Mouse (Mus musculus): Measurements from ENCODE around the gene Morn4. TPM values are rescaled to one million over a fixed set of nuclear protein-coding genes. Genes with fewer than 3 reads are reported as not detected.

Morn4 gene
- polyA plus RNA-seq, 1 experiment = 32.3 TPM

DNA sequence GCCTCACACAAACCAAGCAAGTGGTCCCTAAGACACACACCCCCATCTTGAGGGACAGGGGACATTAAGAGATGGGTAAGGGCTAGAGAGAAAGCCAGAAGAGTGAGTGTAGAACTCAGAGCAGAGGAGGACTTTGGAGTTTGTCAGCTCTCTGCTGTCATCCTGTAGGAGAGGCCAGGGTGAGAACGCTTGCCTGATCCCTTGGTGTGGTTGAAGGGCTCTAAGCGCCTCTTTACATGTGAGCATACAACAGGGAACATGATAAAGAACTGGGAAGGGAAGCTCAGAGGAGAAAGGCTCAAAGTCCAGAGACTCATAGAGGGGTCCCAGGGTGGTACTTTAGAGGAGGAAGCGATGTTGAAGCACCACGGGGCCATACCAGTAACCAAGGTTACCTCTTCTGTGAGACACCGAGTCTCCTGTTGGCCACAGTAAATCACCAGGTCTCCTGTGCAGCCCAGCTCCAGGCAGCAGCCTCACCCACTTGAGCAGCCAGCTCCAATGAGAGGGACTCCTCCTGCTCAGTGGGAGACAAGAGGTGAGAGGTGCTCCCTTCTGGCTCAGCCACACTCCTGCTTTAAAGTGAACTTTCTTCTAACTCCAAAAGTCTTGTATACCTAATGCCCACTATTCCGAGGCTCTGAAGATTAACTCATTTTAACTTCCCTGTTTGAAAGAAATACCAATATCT lies 29.3 kb downstream of the Morn4 start:
- Histone ChIP-seq H3K27me3 (ENCODE audit: control insufficient read depth, insufficient read depth, insufficient read length) (peaks cover 13% of the 10 kb centered on the region), H3K36me3 (ENCODE audit: control insufficient read depth, insufficient read depth) (no peaks in the 10 kb centered on the region), H3K79me2 (ENCODE audit: control insufficient read depth, insufficient read depth) (no peaks in the 10 kb centered on the region), H3K4me3 (no peak overlapping the region), H3K4me2 (ENCODE audit: low read depth) (no peak overlapping the region), H3ac (ENCODE audit: control insufficient read depth, insufficient read length) (no peak overlapping the region)
- TF ChIP-seq REST (IDR thresholded peaks at IDR 0.05; ENCODE audit: insufficient read depth, insufficient read length) = no peak
- no peak for TF ChIP-seq CEBPB (IDR thresholded peaks at IDR 0.05; ENCODE audit: insufficient read depth, poor library complexity, severe bottlenecking)
- TF ChIP-seq MAX (IDR thresholded peaks at IDR 0.05; ENCODE audit: low read depth) = no peak
- no peak for TF ChIP-seq TCF12 (IDR thresholded peaks at IDR 0.05; ENCODE audit: insufficient read depth, poor library complexity, severe bottlenecking)
- no peak for TF ChIP-seq POLR2A (IDR thresholded peaks at IDR 0.05; ENCODE audit: insufficient read length, low read depth)

- no peak for TF ChIP-seq TCF3 (IDR thresholded peaks at IDR 0.05; ENCODE audit: insufficient read length, low read depth)
- TF ChIP-seq SRF (IDR thresholded peaks at IDR 0.05; ENCODE audit: control insufficient read depth, insufficient read length, low read depth) = no peak
- TF ChIP-seq MYOD1 (IDR thresholded peaks at IDR 0.05; ENCODE audit: control insufficient read depth in 1 of 3, insufficient read length in 2 of 3, low read depth in 2 of 3) = no peak
- TF ChIP-seq MAX (IDR thresholded peaks at IDR 0.05; ENCODE audit: low read depth) = no peak
- no peak for TF ChIP-seq CEBPB (IDR thresholded peaks at IDR 0.05; ENCODE audit: insufficient read depth, poor library complexity, severe bottlenecking)
- no peak for TF ChIP-seq REST (IDR thresholded peaks at IDR 0.05; ENCODE audit: insufficient read depth, insufficient read length)
- no peak for TF ChIP-seq POLR2AphosphoS2 (IDR thresholded peaks at IDR 0.05; ENCODE audit: insufficient read length, low read depth)
- TF ChIP-seq E2F4 (IDR thresholded peaks at IDR 0.05; ENCODE audit: insufficient read depth) = no peak
- TF ChIP-seq TCF12 (IDR thresholded peaks at IDR 0.05; ENCODE audit: insufficient read depth, poor library complexity, severe bottlenecking) = no peak
- TF ChIP-seq USF1 (IDR thresholded peaks at IDR 0.05; ENCODE audit: low read depth) = no peak
- no peak for TF ChIP-seq MYOG (IDR thresholded peaks at IDR 0.05; ENCODE audit: control insufficient read depth in 1 of 3, insufficient read depth in 1 of 3, insufficient read length in 2 of 3, low read depth in 2 of 3)
- TF ChIP-seq POLR2A (IDR thresholded peaks at IDR 0.05; ENCODE audit: insufficient read length, low read depth) = no peak
- H3K27me3 ChIP-seq (ENCODE audit: control insufficient read depth, insufficient read depth, insufficient read length) = peaks cover 7% of the 10 kb centered on the region
- H3ac ChIP-seq (ENCODE audit: control insufficient read depth, insufficient read length) = no peak overlapping the region
- no peak overlapping the region for H3K4me3 ChIP-seq
- H3K79me2 ChIP-seq (ENCODE audit: control insufficient read depth, insufficient read depth) = no peaks in the 10 kb centered on the region
- no peaks in the 10 kb centered on the region for H3K36me3 ChIP-seq (ENCODE audit: control insufficient read depth, insufficient read depth)
- H3K4me2 ChIP-seq (ENCODE audit: low read depth) = no peak overlapping the region
Measured at GRCm38 (mm10) chr19:42055881-42056280, 30.3 kb downstream of the Morn4 start.

- Histone ChIP-seq H3K79me2 (ENCODE audit: control insufficient read depth, insufficient read depth) (no peaks in the 10 kb centered on the region), H3K36me3 (ENCODE audit: control insufficient read depth, insufficient read depth) (no peaks in the 10 kb centered on the region), H3K27me3 (ENCODE audit: control insufficient read depth, insufficient read depth, insufficient read length) (no peaks in the 10 kb centered on the region), H3ac (ENCODE audit: control insufficient read depth, insufficient read length) (no peak overlapping the region), H3K4me2 (ENCODE audit: low read depth) (no peak overlapping the region), H3K4me3 (no peak overlapping the region)
- no peak for TF ChIP-seq POLR2A (IDR thresholded peaks at IDR 0.05; ENCODE audit: insufficient read length, low read depth)
- no peak for TF ChIP-seq TCF3 (IDR thresholded peaks at IDR 0.05; ENCODE audit: insufficient read length, low read depth)
- no peak for TF ChIP-seq REST (IDR thresholded peaks at IDR 0.05; ENCODE audit: insufficient read depth, insufficient read length)
- no peak for TF ChIP-seq POLR2AphosphoS2 (IDR thresholded peaks at IDR 0.05; ENCODE audit: insufficient read length, low read depth)
- TF ChIP-seq USF1 (IDR thresholded peaks at IDR 0.05; ENCODE audit: low read depth) = no peak
- no peak for TF ChIP-seq SRF (IDR thresholded peaks at IDR 0.05; ENCODE audit: control insufficient read depth, insufficient read length, low read depth)
- no peak for TF ChIP-seq TCF12 (IDR thresholded peaks at IDR 0.05; ENCODE audit: insufficient read depth, poor library complexity, severe bottlenecking)
- TF ChIP-seq MAX (IDR thresholded peaks at IDR 0.05; ENCODE audit: low read depth) = no peak
- TF ChIP-seq E2F4 (IDR thresholded peaks at IDR 0.05; ENCODE audit: insufficient read depth) = no peak
- no peak for TF ChIP-seq MYOG (IDR thresholded peaks at IDR 0.05; ENCODE audit: control insufficient read depth in 1 of 3, insufficient read depth in 1 of 3, insufficient read length in 2 of 3, low read depth in 2 of 3)
- TF ChIP-seq CEBPB (IDR thresholded peaks at IDR 0.05; ENCODE audit: insufficient read depth, poor library complexity, severe bottlenecking) = no peak
- TF ChIP-seq MYOD1 (IDR thresholded peaks at IDR 0.05; ENCODE audit: control insufficient read depth in 1 of 3, insufficient read length in 2 of 3, low read depth in 2 of 3) = no peak
Measured at GRCm38 (mm10) chr19:42054255-42054654, 31.9 kb downstream of the Morn4 start.

GRCm38 (mm10) chr19:42051948-42052347 lies 34.2 kb downstream of the Morn4 start, which contains the start of gene 4933411K16Rik:
Gene 4933411K16Rik, plus strand, starts transcription at chr19:42052248.
- H3K4me3 ChIP-seq = no peak within 1 kb of the TSS
- no peaks in the 10 kb centered on the region for H3K36me3 ChIP-seq (ENCODE audit: control insufficient read depth, insufficient read depth)
- H3K79me2 ChIP-seq (ENCODE audit: control insufficient read depth, insufficient read depth) = no peaks in the 10 kb centered on the region
- H3K27me3 ChIP-seq (ENCODE audit: control insufficient read depth, insufficient read depth, insufficient read length) = no peaks in the 10 kb centered on the region
- H3K4me2 ChIP-seq (ENCODE audit: low read depth) = no peak within 1 kb of the TSS
- no peak for TF ChIP-seq REST (IDR thresholded peaks at IDR 0.05; ENCODE audit: insufficient read depth, insufficient read length)
- TF ChIP-seq CEBPB (IDR thresholded peaks at IDR 0.05; ENCODE audit: insufficient read depth, poor library complexity, severe bottlenecking) = no peak
- TF ChIP-seq MYOG (IDR thresholded peaks at IDR 0.05; ENCODE audit: control insufficient read depth in 1 of 3, insufficient read depth in 1 of 3, insufficient read length in 2 of 3, low read depth in 2 of 3) = no peak
- TF ChIP-seq TCF12 (IDR thresholded peaks at IDR 0.05; ENCODE audit: insufficient read depth, poor library complexity, severe bottlenecking) = no peak
- no peak for TF ChIP-seq POLR2A (IDR thresholded peaks at IDR 0.05; ENCODE audit: insufficient read length, low read depth)
- no peak for TF ChIP-seq MAX (IDR thresholded peaks at IDR 0.05; ENCODE audit: low read depth)
- TF ChIP-seq E2F4 (IDR thresholded peaks at IDR 0.05; ENCODE audit: insufficient read depth) = no peak
- TF ChIP-seq SRF (IDR thresholded peaks at IDR 0.05; ENCODE audit: control insufficient read depth, insufficient read length, low read depth) = no peak
- TF ChIP-seq TCF3 (IDR thresholded peaks at IDR 0.05; ENCODE audit: insufficient read length, low read depth) = no peak
- TF ChIP-seq MYOD1 (IDR thresholded peaks at IDR 0.05; ENCODE audit: control insufficient read depth in 1 of 3, insufficient read length in 2 of 3, low read depth in 2 of 3) = no peak
- TF ChIP-seq USF1 (IDR thresholded peaks at IDR 0.05; ENCODE audit: low read depth) = no peak
- no peak for TF ChIP-seq POLR2AphosphoS2 (IDR thresholded peaks at IDR 0.05; ENCODE audit: insufficient read length, low read depth)
- H3ac ChIP-seq (ENCODE audit: control insufficient read depth, insufficient read length) = no peak within 1 kb of the TSS
